Mouse (Mus musculus) gastrocnemius, adult 18-20 months (tissue): ENCODE data around the gene Nrsn2. TPM values are rescaled to one million over a fixed set of nuclear protein-coding genes. Genes with fewer than 3 reads are reported as not detected.

Experiments
- DNase-seq: peaks from one replicate; pipeline ENCODE4 v3.0.0; 2021; ENCODE audit warnings: low spot score
- long read RNA-seq, 2 experiments: library from polyadenylated mRNA; stranded (forward); transcript quantifications; one replicate each; pipeline ENCODE4 v2.0.0; 2021
- total RNA-seq, 2 experiments: library from RNA; stranded (reverse); gene quantifications; 2 replicates each; pipeline ENCODE4 v1.2.3; 2021

Nrsn2 gene
- not detected for total RNA-seq
- long read RNA-seq, experiment 1: 0 reads
- long read RNA-seq, experiment 2: 0 reads

GRCm38 (mm10) chr2:152376345-152376741 is at the start of gene Nrsn2:
Nrsn2 (minus strand) TSS chr2:152376638.
- no peak for DNase-seq

- no peak for DNase-seq
Measured at GRCm38 (mm10) chr2:152415786-152416185, 39.3 kb upstream of the Nrsn2 start.

- no peak for DNase-seq
Measured at GRCm38 (mm10) chr2:152415287-152415686, 38.8 kb upstream of the Nrsn2 start, which contains the start of gene 6820408C15Rik. 6820408C15Rik (plus strand) TSS chr2:152415587.

GRCm38 (mm10) chr2:152414591-152415165 is 38.2 kb upstream of the Nrsn2 start, which contains the start of gene Zcchc3:
Zcchc3 (minus strand) TSS chr2:152415027.
- DNase-seq: peak; percentile 55

- peak; percentile 10 for DNase-seq
Measured at GRCm38 (mm10) chr2:152413765-152414584, 37.5 kb upstream of the Nrsn2 start.

GRCm38 (mm10) chr2:152413158-152413764 is 36.8 kb upstream of the Nrsn2 start:
- no peak for DNase-seq

- DNase-seq: no peak
Measured at GRCm38 (mm10) chr2:152412526-152413157, 36.2 kb upstream of the Nrsn2 start.

- no peak for DNase-seq
Measured at GRCm38 (mm10) chr2:152411471-152411870, 35.0 kb upstream of the Nrsn2 start.

GRCm38 (mm10) chr2:152410971-152411371 is 34.5 kb upstream of the Nrsn2 start:
- DNase-seq: peak; percentile 50

- no peak for DNase-seq
Measured at GRCm38 (mm10) chr2:152409781-152410180, 33.3 kb upstream of the Nrsn2 start.

- peak; percentile 90 for DNase-seq
Measured at GRCm38 (mm10) chr2:152406126-152406525, 29.7 kb upstream of the Nrsn2 start.

- DNase-seq: no peak
Measured at GRCm38 (mm10) chr2:152399122-152399542, 22.7 kb upstream of the Nrsn2 start.

- peak; percentile 86 for DNase-seq
Measured at GRCm38 (mm10) chr2:152398691-152399090, 22.3 kb upstream of the Nrsn2 start.

GRCm38 (mm10) chr2:152397680-152398435 is 21.4 kb upstream of the Nrsn2 start, which contains the start of gene Sox12:
Sox12 (minus strand) TSS chr2:152398063.
- DNase-seq: peak; percentile 92

GRCm38 (mm10) chr2:152397004-152397589 is 20.7 kb upstream of the Nrsn2 start:
- DNase-seq: peak; percentile 49

- peak; percentile 66 for DNase-seq
Measured at GRCm38 (mm10) chr2:152396110-152397003, 19.9 kb upstream of the Nrsn2 start.

- DNase-seq: no peak
Measured at GRCm38 (mm10) chr2:152395271-152395920, 19.0 kb upstream of the Nrsn2 start.

GRCm38 (mm10) chr2:152393225-152394017 is 17.0 kb upstream of the Nrsn2 start:
- DNase-seq: no peak
